ENCODE assay signal across 24 mouse cellular contexts in genomic region chr7:66491501-66491900, GRCm38 (mm10).
DNase-seq lines count a peak whose midpoint lies in the region; ATAC-seq and TF ChIP-seq lines count a peak whose summit lies in the region.
"Had no signal": no experiment of that assay in that cellular context is flagged by ENCODE, and none has a peak within 500 bp of the region (broad histone marks: within the 10 kb centered on the region; RNA-seq: fewer than 3 reads in every experiment).

No protein-coding gene starts in this region.

- 77% methylated on average over 2 of the region's 2 CpGs for WGBS in midbrain, embryonic 11.5 days
- WGBS in midbrain, postnatal 0 days = 61% methylated on average over 2 of the region's 2 CpGs

- H3K36me3 ChIP-seq in midbrain, embryonic 11.5 days (ENCODE audit: control insufficient read depth, insufficient read depth, low read length) = no peaks in the 10 kb centered on the region
- H3K36me3 ChIP-seq in midbrain, postnatal 0 days (ENCODE audit: insufficient read depth, low read length) = no peaks in the 10 kb centered on the region
- H3K36me3 ChIP-seq: G1E had no signal

- H3K27ac ChIP-seq in midbrain, embryonic 11.5 days (ENCODE audit: low read depth, low read length) = no peak overlapping the region
- no peak overlapping the region for H3K27ac ChIP-seq in midbrain, postnatal 0 days (ENCODE audit: low read depth, low read length)

- H3K9ac ChIP-seq in midbrain, embryonic 11.5 days (ENCODE audit: low read length) = no peak overlapping the region
- H3K9ac ChIP-seq in midbrain, postnatal 0 days (replicated peaks; ENCODE audit: low read length, poor library complexity, severe bottlenecking) = no peak overlapping the region

- ATAC-seq in midbrain, embryonic 11.5 days (ENCODE audit: low FRiP score) = no peak
- no peak for ATAC-seq in midbrain, postnatal 0 days (ENCODE audit: low FRiP score)
- ATAC-seq: activated CD4-positive, CD25-positive, alpha-beta regulatory T cell, adult 4 months; CD4-positive, CD25-positive, alpha-beta regulatory T cell, adult 4 months; Patski had no signal

- TF ChIP-seq CTCF in midbrain, postnatal 0 days (IDR thresholded peaks at IDR 0.05) = no peak

- no peaks in the 10 kb centered on the region for H3K27me3 ChIP-seq in midbrain, embryonic 11.5 days (ENCODE audit: control insufficient read depth, insufficient read depth, low read length)
- H3K27me3 ChIP-seq in midbrain, postnatal 0 days (ENCODE audit: insufficient read depth, low read length) = no peaks in the 10 kb centered on the region
- H3K27me3 ChIP-seq: Patski had no signal

- H3K4me1 ChIP-seq in midbrain, embryonic 11.5 days (ENCODE audit: control insufficient read depth, insufficient read depth, low read length) = no peaks in the 10 kb centered on the region
- no peaks in the 10 kb centered on the region for H3K4me1 ChIP-seq in midbrain, postnatal 0 days (ENCODE audit: insufficient read depth, low read length)

- no peaks in the 10 kb centered on the region for H3K9me3 ChIP-seq in midbrain, embryonic 11.5 days (ENCODE audit: control insufficient read depth, low read length)
- H3K9me3 ChIP-seq in midbrain, postnatal 0 days (ENCODE audit: low read length) = no peaks in the 10 kb centered on the region
- H3K9me3 ChIP-seq: G1E had no signal

- no peak overlapping the region for H3K4me3 ChIP-seq in midbrain, embryonic 11.5 days (ENCODE audit: low read depth, low read length)
- no peak overlapping the region for H3K4me3 ChIP-seq in midbrain, postnatal 0 days (ENCODE audit: low read depth, low read length)

- H3K4me2 ChIP-seq in midbrain, embryonic 11.5 days = no peak overlapping the region
- H3K4me2 ChIP-seq in midbrain, postnatal 0 days (ENCODE audit: low read depth, low read length, poor library complexity, severe bottlenecking) = no peak overlapping the region

- intact Hi-C loops in heart, postnatal 25 days (cut with DNase I) = no loop called here
- intact Hi-C loops in heart, postnatal 36 days (cut with DNase I) = no loop called here

- peak; percentile 33 for DNase-seq in midbrain, embryonic 11.5 days (ENCODE audit: low spot score, missing footprints)
- DNase-seq in midbrain, postnatal 0 days (ENCODE audit: low spot score) = no peak
- DNase-seq in ES-CJ7 (ENCODE audit: low read depth, low spot score) = peak; percentile 74
- peak; percentile 63 for DNase-seq in R1 (ENCODE audit: low read depth, low spot score)
- peak; percentile 59 for DNase-seq in ZHBTc4 (ENCODE audit: low read depth, low spot score)
- no peak for DNase-seq in heart, postnatal 25 days (ENCODE audit: low spot score)
- no peak for DNase-seq in heart, postnatal 36 days
- no peak for DNase-seq in right cerebral cortex, adult 2 months (ENCODE audit: low spot score in 2 of 2)
- DNase-seq: adrenal gland, adult 2 months; adrenal gland, adult 8-10 months; adrenal gland, postnatal 10 days; adrenal gland, postnatal 14 days; adrenal gland, postnatal 25 days; adrenal gland, postnatal 36 days; B cell, adult 2 months; cerebellum, adult 11 months; cerebellum, adult 11-12 months; cerebellum, adult 18-20 months; cerebellum, adult 2 months; cerebellum, adult 8-10 months had no signal

Comparison
In these comparisons a context has a peak if more than half of its experiments do, and no peak if none do; other contexts are left out.
1. DNase-seq: peak in midbrain, embryonic 11.5 days (single experiment), ES-CJ7 (single experiment), R1 (single experiment) and ZHBTc4 (single experiment); none in midbrain, postnatal 0 days (single experiment), heart, postnatal 25 days (single experiment), heart, postnatal 36 days (0 of 2) and right cerebral cortex, adult 2 months (0 of 2).